Mouse (Mus musculus) heart, embryonic 11.5 days (tissue): ENCODE measurements around the gene Klf17. TPM values are rescaled to one million over a fixed set of nuclear protein-coding genes. Genes with fewer than 3 reads are reported as not detected.

Experiments
- ATAC-seq: fragments of 200-750 bp; cut with Nextera tagmentation; replicated peaks from 2 replicates; pipeline ENCODE4 v1.8.0; 2017; ENCODE audit warnings: moderate library complexity; ENCODE audit not compliant: insufficient number of reproducible peaks, low FRiP score, low TSS enrichment
- H3K27ac ChIP-seq: fragments of 300-500 bp; sonication (generic); 2 replicates; pipeline ENCODE4 v1.5.1; 2014; ENCODE audit warnings: mild to moderate bottlenecking, low read depth, low read length
- H3K27me3 ChIP-seq: fragments of 300-500 bp; sonication (generic); 2 replicates; pipeline ENCODE4 v1.6.1; 2014; ENCODE audit warnings: mild to moderate bottlenecking, low read length, mixed read lengths; ENCODE audit not compliant: control insufficient read depth, insufficient read depth
- H3K36me3 ChIP-seq: fragments of 300-500 bp; sonication (generic); 2 replicates; pipeline ENCODE4 v1.6.1; 2014; ENCODE audit warnings: mild to moderate bottlenecking, low read length, moderate library complexity, mixed read lengths; ENCODE audit not compliant: control insufficient read depth, insufficient read depth
- H3K4me1 ChIP-seq: fragments of 300-500 bp; sonication (generic); 2 replicates; pipeline ENCODE4 v1.6.1; 2014; ENCODE audit warnings: low read length; ENCODE audit not compliant: control insufficient read depth, insufficient read depth
- H3K4me2 ChIP-seq: fragments of 300-500 bp; sonication (generic); 2 replicates; pipeline ENCODE4 v1.6.1; 2014; ENCODE audit warnings: mild to moderate bottlenecking, moderate library complexity
- H3K4me3 ChIP-seq: fragments of 300-500 bp; sonication (generic); 2 replicates; pipeline ENCODE4 v1.5.1; 2014; ENCODE audit warnings: low read depth, low read length
- H3K9ac ChIP-seq: fragments of 300-500 bp; sonication (generic); 2 replicates; pipeline ENCODE4 v1.6.1; 2014; ENCODE audit warnings: mild to moderate bottlenecking, low read depth, low read length, moderate library complexity
- H3K9me3 ChIP-seq: fragments of 300-500 bp; sonication (generic); replicated peaks from 2 replicates; pipeline ENCODE4 v1.6.1; 2016; ENCODE audit warnings: low read length; ENCODE audit not compliant: control insufficient read depth
- WGBS: fragments of 180-500 bp; shearing (Covaris S2); extraction: QIAGEN DNeasy Blood & Tissue Kit; methylation state at CpG from one replicate; pipeline ENCODE4 v1.1.7; 2014; ENCODE audit not compliant: insufficient replicate concordance; 5-methylcytosine and 5-hydroxymethylcytosine counted together
- polyA plus RNA-seq: library from polyadenylated mRNA; unstranded; fragments of >200 nt; fragmentation: Nextera tagmentation; extraction: Ambion mirVana; gene quantifications from 2 replicates; pipeline ENCODE4 v1.2.1, GENCODE M21; 2014

Klf17 gene
- not detected in 2 replicates for polyA plus RNA-seq

DNA sequence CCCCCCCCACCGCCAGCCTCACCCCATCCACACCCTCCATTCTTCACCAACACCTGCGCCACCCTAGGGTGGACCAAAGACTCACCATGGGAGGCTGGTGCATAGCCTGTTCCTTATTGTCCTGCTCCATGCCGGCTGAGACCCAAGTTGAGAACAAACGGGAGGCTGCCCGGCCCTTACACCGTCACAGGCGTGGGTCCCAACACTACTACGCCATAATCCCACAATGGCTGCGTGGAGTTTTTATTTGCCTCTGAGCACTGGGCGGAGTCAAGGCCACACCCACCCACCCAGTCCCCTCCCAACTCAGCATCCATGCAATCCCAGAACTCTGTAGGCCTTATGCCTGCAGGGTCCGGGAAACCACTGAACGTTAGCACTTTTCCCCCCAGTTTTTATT is at the start of gene Klf17:
Gene Klf17 (minus strand): TSS at position 233 of the 400 bp plus-strand sequence.
- no peak within 1 kb of the TSS for H3K27ac ChIP-seq
- H3K9ac ChIP-seq = no peak within 1 kb of the TSS
- H3K36me3 ChIP-seq = no peaks in the 10 kb centered on the region
- H3K4me3 ChIP-seq = no peak within 1 kb of the TSS
- no peaks in the 10 kb centered on the region for H3K4me1 ChIP-seq
- WGBS = 72% methylated on average over 11 of the region's 12 CpGs
- H3K4me2 ChIP-seq = no peak within 1 kb of the TSS
- no peaks in the 10 kb centered on the region for H3K27me3 ChIP-seq
- H3K9me3 ChIP-seq = no peaks in the 10 kb centered on the region
- ATAC-seq = no peak

DNA sequence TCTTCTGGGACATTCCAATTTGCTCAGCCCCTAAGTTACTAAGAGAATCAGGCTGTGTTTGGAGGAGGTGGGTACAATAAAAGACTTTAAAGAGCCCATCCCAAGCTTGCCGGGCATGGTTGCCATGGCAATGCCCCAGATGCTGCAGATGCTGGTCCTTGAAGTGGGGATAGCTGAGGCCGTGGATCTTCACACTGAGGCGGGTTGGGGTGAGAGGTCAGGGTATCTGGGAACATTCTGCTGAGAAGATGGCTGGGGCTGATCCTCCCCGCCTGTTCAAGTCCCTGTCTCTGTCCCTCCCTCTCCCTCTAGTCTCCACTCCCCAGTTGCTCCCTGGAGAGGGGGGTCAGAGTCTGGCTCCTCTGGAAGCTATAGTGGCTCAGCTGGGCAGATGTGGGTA is 48.9 kb upstream of the Klf17 start:
- no peak overlapping the region for H3K4me2 ChIP-seq
- no peak for ATAC-seq
- 56% methylated on average over 4 of the region's 4 CpGs for WGBS

DNA sequence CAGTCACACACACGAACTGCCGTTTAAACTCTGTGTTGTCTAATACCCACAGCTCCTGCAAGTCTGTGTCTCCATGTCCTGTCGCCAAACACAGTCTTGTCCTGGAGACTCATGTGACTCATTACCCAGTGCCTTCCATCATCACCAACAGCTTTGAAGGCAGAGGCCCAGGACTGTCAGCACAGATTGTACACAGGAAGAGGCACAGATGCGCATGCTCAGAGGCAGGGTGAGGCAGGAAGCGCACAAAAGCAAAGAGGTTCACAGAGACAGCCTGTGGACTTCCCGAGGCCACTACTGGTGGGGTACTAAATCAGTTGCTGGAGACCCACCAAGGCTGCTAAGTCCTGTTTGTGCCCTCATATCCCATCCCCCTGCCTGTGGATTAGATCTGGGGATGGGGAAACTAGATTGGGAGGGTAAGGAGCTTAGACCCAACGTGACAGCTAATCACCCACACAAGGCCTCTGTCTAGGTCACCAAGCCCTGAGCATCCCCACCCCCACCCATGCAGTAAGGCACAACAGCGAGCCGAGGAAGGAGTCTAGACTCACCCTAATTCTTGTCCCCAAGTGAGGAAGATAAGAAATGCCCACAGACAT is 48.2 kb upstream of the Klf17 start:
- no peak overlapping the region for H3K4me3 ChIP-seq
- H3K36me3 ChIP-seq = no peaks in the 10 kb centered on the region
- no peak overlapping the region for H3K27ac ChIP-seq
- no peak overlapping the region for H3K4me2 ChIP-seq
- 43% methylated on average over 9 of the region's 9 CpGs for WGBS
- ATAC-seq = no peak
- 0 out of 2 replicates have a peak overlapping the region, but pooled peaks have one; percentile 22 for H3K9ac ChIP-seq
- 0 out of 2 replicates have a peak, but pooled peaks cover 2% of the 10 kb centered on the region for H3K4me1 ChIP-seq
- no peaks in the 10 kb centered on the region for H3K27me3 ChIP-seq
- no peaks in the 10 kb centered on the region for H3K9me3 ChIP-seq

More for the DNA sequence above, 48.9 kb upstream of the Klf17 start:
- Histone ChIP-seq H3K27me3 (no peaks in the 10 kb centered on the region), H3K9me3 (no peaks in the 10 kb centered on the region), H3K9ac (no peak overlapping the region), H3K4me1 (0 out of 2 replicates have a peak, but pooled peaks cover 2% of the 10 kb centered on the region), H3K36me3 (no peaks in the 10 kb centered on the region), H3K4me3 (no peak overlapping the region), H3K27ac (no peak overlapping the region)

DNA sequence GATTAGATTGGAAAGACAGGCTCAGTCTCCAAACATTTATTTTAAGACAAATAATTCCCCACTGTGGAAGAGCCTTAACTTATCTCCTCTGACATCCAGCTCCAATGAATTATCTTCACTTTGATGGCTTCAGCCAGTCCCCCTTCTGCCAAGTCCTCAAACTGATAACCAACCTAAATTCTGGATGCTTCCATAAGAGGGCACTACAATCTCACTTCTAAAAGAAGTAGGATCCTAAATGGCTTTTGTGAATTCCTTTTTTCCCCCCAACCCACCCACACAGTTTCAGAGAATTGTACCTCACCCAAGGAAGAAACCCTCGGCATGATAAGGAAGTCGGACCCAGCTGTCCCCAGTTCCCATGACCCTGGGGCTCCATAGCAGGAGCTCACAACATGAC is 45.5 kb upstream of the Klf17 start:
- 0 out of 2 replicates have a peak, but pooled peaks cover 2% of the 10 kb centered on the region for H3K4me1 ChIP-seq
- H3K27ac ChIP-seq = no peak overlapping the region
- H3K9me3 ChIP-seq = no peaks in the 10 kb centered on the region
- no peaks in the 10 kb centered on the region for H3K27me3 ChIP-seq
- no peak overlapping the region for H3K4me3 ChIP-seq
- no peaks in the 10 kb centered on the region for H3K36me3 ChIP-seq
- H3K9ac ChIP-seq = no peak overlapping the region
- ATAC-seq = no peak
- no peak overlapping the region for H3K4me2 ChIP-seq
- WGBS = 51% methylated on average over 2 of the region's 2 CpGs

DNA sequence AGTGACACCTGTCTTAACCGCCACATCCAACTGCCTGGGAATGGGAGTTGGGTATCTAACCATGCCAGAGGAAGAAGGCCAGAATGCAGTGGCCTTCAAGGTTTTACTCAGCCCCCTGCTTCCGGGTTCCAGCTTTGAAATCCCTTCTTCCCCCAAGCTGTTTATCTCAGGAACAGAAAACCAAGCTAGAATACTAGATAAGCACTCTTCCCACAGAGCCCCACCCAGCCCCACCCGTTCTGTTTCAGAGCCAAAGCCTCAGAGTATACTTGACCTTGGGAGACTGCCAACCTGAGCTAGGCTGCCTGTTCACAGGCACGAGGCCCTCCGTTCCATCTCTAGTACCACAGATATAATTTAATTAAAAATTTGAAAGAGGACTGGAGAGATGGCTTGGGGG is 41.5 kb upstream of the Klf17 start:
- ATAC-seq = no peak; the same call in 1 of the 2 replicates
- no peaks in the 10 kb centered on the region for H3K9me3 ChIP-seq
- no peak overlapping the region for H3K4me2 ChIP-seq
- H3K27me3 ChIP-seq = no peaks in the 10 kb centered on the region
- no peak overlapping the region for H3K27ac ChIP-seq
- H3K9ac ChIP-seq = no peak overlapping the region
- no peaks in the 10 kb centered on the region for H3K4me1 ChIP-seq
- WGBS = 64% methylated on average over 5 of the region's 5 CpGs
- H3K4me3 ChIP-seq = no peak overlapping the region
- no peaks in the 10 kb centered on the region for H3K36me3 ChIP-seq

DNA sequence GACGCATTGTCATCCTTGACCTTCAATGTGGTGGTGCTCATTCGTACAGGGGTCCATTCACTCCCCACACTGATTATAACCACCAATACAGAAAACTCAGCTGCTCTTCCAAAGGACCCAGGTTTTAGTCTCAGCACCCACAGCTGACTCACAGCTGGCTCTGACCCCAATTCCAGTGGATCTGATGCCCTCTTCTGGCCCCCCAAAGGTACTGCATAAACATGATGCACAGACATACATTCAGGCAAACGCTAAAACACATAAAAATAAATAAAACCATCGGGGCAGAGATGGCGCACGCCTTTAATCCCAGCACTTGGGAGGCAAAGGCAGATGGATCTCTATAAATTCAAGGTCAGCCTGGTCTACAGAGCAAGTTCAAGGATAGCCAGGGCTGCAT is 34.5 kb upstream of the Klf17 start:
- Histone ChIP-seq H3K27ac (no peak overlapping the region), H3K9me3 (no peaks in the 10 kb centered on the region), H3K9ac (no peak overlapping the region), H3K4me3 (no peak overlapping the region), H3K36me3 (no peaks in the 10 kb centered on the region), H3K4me2 (no peak overlapping the region), H3K4me1 (no peaks in the 10 kb centered on the region), H3K27me3 (no peaks in the 10 kb centered on the region)
- WGBS = 73% methylated on average over 6 of the region's 6 CpGs
- ATAC-seq = no peak

DNA sequence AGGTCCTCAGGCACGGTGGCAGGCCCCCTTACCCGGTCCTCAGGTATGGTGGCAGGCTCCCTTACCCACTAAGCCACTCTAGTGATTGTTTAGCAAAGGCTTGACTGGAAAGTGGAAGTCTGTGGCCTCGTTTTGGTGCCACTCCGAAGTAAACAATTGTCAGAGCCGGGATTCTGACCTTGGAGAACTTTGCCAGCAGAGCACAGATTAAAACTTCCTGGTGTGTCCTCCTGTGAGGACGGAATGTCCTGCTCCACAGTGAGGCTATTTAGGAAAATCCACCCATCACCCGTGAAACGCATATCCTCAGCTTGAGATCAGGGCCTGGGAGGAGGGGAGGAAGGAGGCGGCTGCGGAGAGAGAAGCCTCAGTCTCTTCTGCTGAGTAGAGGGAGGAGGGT is 22.9 kb upstream of the Klf17 start:
- H3K4me2 ChIP-seq = no peak overlapping the region
- no peak overlapping the region for H3K9ac ChIP-seq
- H3K27ac ChIP-seq = no peak overlapping the region
- WGBS = 58% methylated on average over 10 of the region's 10 CpGs
- H3K4me3 ChIP-seq = no peak overlapping the region
- no peaks in the 10 kb centered on the region for H3K36me3 ChIP-seq
- H3K27me3 ChIP-seq = no peaks in the 10 kb centered on the region
- H3K4me1 ChIP-seq = no peaks in the 10 kb centered on the region
- no peak for ATAC-seq
- no peaks in the 10 kb centered on the region for H3K9me3 ChIP-seq

DNA sequence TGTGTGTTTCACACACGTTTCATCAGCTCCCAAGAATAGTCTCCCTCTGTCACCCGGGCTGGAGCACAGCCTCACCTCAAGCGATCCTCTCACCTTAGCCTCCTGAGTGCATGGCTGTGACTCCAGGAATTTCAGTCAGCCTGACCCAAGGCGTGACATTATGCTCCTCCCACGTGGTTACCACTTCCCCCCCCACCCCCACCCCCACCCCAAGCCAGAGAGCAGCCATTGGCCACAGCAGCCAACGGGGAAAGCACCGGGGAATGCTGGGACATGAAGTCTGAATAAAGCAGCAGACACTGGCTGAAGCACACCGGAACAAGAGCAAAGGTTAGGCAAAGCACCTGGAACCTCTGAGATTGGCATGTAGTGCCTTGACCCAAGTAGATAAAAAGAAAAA is 21.5 kb upstream of the Klf17 start:
- no peaks in the 10 kb centered on the region for H3K27me3 ChIP-seq
- H3K36me3 ChIP-seq = no peaks in the 10 kb centered on the region
- H3K4me1 ChIP-seq = no peaks in the 10 kb centered on the region
- H3K9ac ChIP-seq = 0 out of 2 replicates have a peak overlapping the region, but pooled peaks have one; percentile 30
- ATAC-seq = peak; percentile 84
- H3K4me2 ChIP-seq = peak overlapping the region; percentile 50
- H3K27ac ChIP-seq = no peak overlapping the region
- H3K4me3 ChIP-seq = 0 out of 2 replicates have a peak overlapping the region, but pooled peaks have one; percentile 17
- WGBS = 31% methylated on average over 8 of the region's 8 CpGs
- no peaks in the 10 kb centered on the region for H3K9me3 ChIP-seq

DNA sequence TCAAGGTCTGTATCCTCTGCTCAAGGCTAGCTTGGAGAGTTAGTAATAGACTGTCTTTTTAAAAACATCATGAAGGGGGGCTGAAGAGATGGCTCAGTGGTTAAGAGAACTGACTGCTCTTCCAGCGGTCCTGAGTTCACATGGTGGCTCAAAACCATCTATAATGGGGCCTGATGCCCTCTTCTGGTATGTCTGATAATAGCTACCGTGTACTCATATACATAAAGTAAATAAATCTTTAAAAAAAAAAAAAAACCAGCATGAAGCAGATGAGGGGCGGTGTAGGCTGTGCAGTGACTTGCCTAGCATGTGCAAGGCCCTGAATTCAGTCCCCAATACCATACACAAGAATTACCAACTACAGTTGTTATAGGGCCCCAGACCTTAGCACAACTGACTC is 17.5 kb upstream of the Klf17 start:
- H3K9ac ChIP-seq = no peak overlapping the region
- H3K27ac ChIP-seq = no peak overlapping the region
- no peak overlapping the region for H3K4me2 ChIP-seq
- H3K27me3 ChIP-seq = no peaks in the 10 kb centered on the region
- no peak for ATAC-seq
- no peak overlapping the region for H3K4me3 ChIP-seq
- no peaks in the 10 kb centered on the region for H3K4me1 ChIP-seq
- H3K36me3 ChIP-seq = no peaks in the 10 kb centered on the region
- 77% methylated on average over 3 of the region's 3 CpGs for WGBS
- no peaks in the 10 kb centered on the region for H3K9me3 ChIP-seq
